ENCODE assay signal across 22 mouse cellular contexts in the genomic region with DNA sequence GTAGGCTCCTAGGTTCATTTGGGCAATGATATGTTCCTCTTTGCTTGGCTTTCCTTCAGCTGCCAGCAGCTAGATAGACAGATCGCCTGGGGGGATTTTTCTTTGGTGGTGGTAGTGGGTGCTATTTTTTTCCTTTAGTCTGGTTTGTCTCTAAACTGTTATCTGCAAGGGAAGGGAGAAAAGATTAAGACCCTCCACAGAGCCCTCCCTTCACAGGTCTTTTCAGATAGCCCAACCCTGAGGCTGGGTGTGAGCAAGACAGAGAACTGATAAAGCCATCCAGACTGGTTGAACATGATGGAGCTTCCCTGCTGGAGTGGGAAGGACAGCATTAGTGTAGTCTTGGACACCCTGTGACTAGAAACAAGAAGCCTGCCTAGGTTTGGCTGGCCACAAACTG.
"Had no signal": no experiment of that assay in that cellular context is flagged by ENCODE, and none has a peak within 500 bp of the region (broad histone marks: within the 10 kb centered on the region; RNA-seq: fewer than 3 reads in every experiment).

No protein-coding gene starts in this region.

- H3K9ac ChIP-seq: limb, embryonic 12.5 days; limb, embryonic 15.5 days; midbrain, embryonic 13.5 days; neural tube, embryonic 13.5 days had no signal

- H3K4me3 ChIP-seq: limb, embryonic 12.5 days; limb, embryonic 15.5 days; midbrain, embryonic 10.5 days; midbrain, embryonic 13.5 days; myocyte; neural tube, embryonic 13.5 days had no signal

- H3K36me3 ChIP-seq: limb, embryonic 12.5 days; limb, embryonic 15.5 days; midbrain, embryonic 10.5 days; midbrain, embryonic 13.5 days; neural tube, embryonic 13.5 days had no signal

- ATAC-seq: inflammation-experienced regulatory T-cells, adult 6 months; intestine, embryonic 16.5 days; midbrain, embryonic 13.5 days; midbrain, embryonic 16.5 days had no signal

- H3K4me2 ChIP-seq: limb, embryonic 12.5 days; limb, embryonic 15.5 days; midbrain, embryonic 13.5 days; neural tube, embryonic 13.5 days had no signal

- DNase-seq: kidney, adult 18-20 months; kidney, adult 9 months; kidney, postnatal 14 days; kidney, postnatal 4 days; left cerebral cortex, postnatal 4 days; lung, adult 2 months; retina, postnatal 1 day; right cerebral cortex, postnatal 4 days; thymus, adult 2 months; thymus, postnatal 14 days; thymus, postnatal 4 days had no signal

- H3K9me3 ChIP-seq: limb, embryonic 12.5 days; limb, embryonic 15.5 days; midbrain, embryonic 10.5 days; midbrain, embryonic 13.5 days; neural tube, embryonic 13.5 days had no signal

- H3K27ac ChIP-seq: limb, embryonic 12.5 days; limb, embryonic 15.5 days; macrophage; midbrain, embryonic 10.5 days; midbrain, embryonic 13.5 days; stomach, postnatal 0 days had no signal
